Mouse (Mus musculus) monocyte, adult 2 months (primary cell): ENCODE results near the gene Susd3.
A peak's percentile ranks its signal among the peaks of the same experiment; 100 is the strongest.

ENCODE experiments used
- DNase-seq, 2 experiments: peaks; one replicate each; pipeline ENCODE4 v3.0.0; 2022; ENCODE audit warnings: low spot score in 2 of 2, low read depth in 1 of 2

The Susd3 gene

DNA sequence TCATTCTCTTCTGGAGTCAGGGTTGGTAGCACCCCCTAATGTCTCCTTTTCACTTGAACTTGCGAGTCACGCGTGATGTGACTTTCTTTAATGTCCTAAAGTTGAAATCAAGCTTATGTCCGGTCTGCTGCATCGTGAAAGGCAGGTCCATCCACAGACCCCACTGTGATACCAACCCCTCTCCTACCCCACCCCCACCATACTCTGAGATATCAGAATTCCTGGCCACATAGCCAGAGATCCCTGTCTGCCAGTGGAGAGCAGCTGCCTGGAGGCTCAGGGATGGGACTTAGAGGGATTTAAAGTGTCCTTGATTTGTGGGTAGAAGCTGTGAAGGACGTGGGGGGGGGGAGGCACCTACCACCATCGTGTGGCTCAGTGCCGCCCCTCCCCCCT is at the start of gene Susd3:
TSS of gene Susd3 (minus strand) at position 240 of the 396 bp plus-strand sequence.
- DNase-seq = no peak

DNA sequence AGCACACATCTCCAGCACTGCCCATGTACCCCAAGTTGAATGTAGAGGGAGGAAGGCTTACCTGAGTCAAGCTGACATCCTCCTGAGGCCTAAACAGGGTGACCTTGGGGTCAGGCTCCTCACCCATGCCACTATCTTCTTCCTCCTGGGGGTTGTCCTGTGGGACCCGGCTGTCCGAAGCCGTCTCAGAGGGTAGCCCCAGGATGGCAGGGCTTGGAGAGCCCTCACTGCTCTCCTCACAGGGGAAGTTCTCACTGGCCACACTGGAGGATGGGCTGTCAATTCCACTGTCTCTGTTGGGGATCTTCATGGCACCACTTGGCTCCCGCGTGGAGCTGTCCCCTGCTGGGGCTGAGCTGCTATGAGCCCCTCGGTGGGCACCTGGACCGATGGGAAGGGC is 47.8 kb upstream of the Susd3 start:
- DNase-seq = no peak

DNA sequence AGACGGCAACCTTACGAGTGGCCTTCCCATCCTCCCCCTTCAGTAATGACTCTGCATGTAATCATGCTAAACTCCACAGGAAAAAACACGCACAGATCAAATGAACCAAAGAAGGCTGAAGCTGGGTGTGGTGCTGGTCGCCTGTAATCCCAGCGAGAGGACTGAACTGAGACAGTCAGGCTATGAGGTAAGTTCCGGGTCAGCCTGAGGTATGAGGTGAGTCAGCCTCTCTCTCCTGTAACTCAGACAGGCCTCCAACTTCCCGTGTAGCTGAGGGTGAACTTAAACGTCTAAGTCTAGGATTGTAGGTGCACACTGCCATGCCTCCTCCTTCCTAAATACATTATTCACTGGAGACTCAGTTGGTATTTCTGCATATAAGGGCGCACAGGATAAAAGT is 45.6 kb upstream of the Susd3 start:
- no peak for DNase-seq

- no peak for DNase-seq
Observed at GRCm38 (mm10) chr13:49291949-49292348, 43.4 kb upstream of the Susd3 start.

- no peak for DNase-seq
Observed at GRCm38 (mm10) chr13:49291398-49291797, 42.9 kb upstream of the Susd3 start.

GRCm38 (mm10) chr13:49287224-49287623 is 38.7 kb upstream of the Susd3 start:
- no peak for DNase-seq

DNA sequence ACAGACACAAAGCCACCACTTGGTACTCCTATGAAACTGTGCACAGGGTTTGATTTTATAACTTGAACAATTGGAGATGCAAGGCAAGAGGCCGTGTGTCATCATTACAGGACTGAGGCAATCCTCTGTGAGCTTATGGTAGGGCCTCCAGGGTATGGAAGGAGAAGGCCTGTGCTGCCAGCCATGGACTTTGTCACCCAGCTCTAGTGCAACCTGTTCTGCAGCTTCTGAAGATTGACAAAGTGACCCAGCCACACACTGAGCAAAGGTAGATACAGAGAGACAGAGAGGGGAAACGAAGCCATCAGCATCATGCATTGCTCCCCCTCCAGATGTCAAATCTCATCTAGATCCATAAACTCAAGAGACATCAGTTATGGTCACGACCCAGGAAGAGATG is 38.2 kb upstream of the Susd3 start:
- no peak for DNase-seq

DNA sequence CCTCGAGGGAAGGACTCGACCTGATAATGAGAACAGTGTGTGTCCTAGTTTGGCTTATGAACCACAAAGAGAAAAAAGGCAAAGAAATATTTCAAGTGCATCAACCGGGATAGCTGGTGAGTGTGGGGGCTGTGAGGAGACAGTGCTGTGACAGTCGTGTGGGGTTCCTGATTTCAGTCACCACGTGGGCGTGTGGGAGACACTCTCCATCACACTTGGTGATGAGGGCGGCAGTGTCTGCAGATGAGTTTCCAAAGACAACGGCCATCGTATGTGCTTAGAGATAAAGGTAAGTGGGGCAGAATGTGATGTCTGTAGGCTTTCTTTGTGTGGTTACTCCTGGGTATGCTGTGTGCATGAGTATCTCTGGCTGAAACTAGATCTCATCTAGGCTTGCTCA is 35.2 kb upstream of the Susd3 start:
- no peak for DNase-seq

DNA sequence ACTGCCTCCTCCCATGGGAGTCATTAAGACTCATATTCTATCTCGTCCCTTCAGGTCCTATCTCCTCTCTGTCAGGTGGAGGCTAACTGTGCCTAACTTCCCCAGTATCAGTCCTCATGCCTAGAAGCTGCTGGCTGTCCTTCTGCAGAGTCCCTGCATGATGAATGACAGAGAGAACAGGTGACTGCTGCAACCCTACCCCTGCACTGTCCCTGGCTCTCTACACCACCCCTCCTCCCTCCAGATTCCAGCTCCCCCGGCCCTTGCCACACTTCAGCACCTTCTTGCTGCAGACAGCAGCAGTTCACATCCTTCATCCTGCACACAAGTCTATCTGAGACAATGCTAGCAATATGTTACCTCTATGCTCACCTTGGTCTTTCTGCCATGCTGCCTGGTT is 33.7 kb upstream of the Susd3 start:
- DNase-seq = no peak

GRCm38 (mm10) chr13:49271831-49272765 is 23.6 kb upstream of the Susd3 start:
- peak; percentile 44 to 59 for DNase-seq

DNA sequence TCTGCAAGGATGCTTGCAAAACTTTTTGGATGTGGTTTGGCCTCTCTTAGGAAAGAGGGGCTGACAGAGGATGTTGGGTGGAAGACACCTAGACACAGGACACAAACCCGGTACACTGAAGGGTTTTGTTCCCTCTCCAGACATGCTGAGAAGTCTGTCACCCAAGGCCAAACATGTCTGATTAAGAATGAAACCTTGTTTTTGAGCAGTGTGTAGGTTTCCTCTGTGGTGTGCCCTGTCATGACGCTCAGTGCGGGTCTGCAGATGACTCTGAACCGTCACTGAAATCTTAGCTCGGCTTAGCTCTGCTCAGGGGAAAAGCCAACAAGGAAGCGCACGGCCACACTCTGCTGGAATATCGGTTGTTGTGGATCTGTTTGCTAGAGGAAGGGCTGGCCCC is 22.0 kb upstream of the Susd3 start:
- no peak for DNase-seq

GRCm38 (mm10) chr13:49267645-49268044 is 19.1 kb upstream of the Susd3 start:
- no peak for DNase-seq

DNA sequence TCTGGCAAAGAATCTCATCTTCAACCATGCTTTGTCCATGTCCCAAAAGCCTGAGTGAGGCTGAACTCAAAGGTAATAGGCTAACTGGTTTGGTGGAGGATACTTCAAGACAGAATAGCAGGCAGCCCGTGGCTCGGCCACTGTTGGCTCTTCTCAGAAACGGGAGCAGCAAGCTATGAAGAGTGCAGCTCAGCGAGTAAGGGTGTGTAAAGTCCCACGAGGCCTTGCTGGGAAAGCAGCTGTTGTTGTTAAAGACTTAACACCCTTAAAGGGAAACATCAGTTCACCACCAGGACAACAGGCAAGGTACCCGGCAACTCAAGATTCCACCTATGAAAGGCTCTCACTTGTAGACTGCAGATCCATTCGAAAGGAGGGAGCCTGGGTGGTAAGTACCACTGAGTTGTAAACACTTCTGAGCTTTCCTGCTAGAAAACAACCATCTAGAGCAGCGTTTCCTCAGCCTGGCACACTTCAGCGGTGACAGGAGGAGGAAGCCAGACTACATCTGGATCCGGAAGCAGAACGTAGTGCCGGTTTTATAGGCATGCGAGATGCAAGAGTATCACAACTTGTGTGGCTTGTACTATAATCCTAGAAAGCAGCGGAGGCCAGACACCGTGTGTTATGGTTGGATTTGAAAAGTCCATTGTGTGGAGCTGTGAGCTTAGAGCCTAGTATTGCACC is 11.7 kb upstream of the Susd3 start:
- no peak for DNase-seq

DNA sequence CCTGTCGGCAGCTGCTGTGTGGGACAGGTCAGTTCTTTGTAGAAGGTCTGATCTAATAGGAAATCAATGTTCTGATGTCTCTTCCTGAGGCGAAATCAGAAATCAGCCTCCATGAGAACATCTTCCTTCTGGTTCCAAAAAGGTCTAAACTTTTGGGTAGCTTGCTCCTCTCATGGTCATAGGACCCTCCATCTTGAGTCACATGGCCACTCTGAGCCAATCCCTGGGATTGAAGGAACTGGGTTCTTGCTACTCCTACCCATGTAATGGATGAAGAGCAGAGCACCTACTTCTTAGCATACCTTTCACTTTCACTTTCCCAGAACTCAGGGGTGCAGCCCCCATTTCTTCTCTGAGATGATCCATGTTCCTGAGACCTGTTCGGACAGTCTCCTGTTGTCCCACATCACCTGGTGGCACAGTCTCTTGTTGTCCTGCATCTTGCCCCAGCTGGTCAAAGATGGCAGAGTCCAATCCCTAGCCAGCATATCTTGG is 9.4 kb upstream of the Susd3 start:
- DNase-seq = no peak

DNA sequence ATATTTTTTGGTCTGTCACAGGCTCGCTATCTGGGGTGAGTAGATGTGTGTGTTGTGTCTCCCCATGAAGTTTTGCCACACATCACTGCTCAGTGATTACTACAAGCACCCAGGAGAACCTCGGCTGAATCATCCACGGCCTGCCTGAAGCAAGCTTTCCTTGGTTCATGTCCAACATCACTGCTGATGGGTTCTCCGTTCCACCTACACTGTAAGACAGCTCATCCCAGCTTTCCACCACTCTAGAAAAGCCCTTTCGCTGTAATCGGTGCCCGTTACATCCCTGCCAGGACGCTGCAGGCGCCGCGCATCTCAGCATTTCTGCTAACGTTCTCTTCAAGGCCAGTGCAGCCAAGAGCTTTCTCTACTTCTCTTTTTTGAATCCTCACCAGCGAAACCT is 4.2 kb upstream of the Susd3 start:
- DNase-seq = no peak

- DNase-seq = peak; percentile 22 to 33
Observed at GRCm38 (mm10) chr13:49252113-49252512, 3.6 kb upstream of the Susd3 start.

DNA sequence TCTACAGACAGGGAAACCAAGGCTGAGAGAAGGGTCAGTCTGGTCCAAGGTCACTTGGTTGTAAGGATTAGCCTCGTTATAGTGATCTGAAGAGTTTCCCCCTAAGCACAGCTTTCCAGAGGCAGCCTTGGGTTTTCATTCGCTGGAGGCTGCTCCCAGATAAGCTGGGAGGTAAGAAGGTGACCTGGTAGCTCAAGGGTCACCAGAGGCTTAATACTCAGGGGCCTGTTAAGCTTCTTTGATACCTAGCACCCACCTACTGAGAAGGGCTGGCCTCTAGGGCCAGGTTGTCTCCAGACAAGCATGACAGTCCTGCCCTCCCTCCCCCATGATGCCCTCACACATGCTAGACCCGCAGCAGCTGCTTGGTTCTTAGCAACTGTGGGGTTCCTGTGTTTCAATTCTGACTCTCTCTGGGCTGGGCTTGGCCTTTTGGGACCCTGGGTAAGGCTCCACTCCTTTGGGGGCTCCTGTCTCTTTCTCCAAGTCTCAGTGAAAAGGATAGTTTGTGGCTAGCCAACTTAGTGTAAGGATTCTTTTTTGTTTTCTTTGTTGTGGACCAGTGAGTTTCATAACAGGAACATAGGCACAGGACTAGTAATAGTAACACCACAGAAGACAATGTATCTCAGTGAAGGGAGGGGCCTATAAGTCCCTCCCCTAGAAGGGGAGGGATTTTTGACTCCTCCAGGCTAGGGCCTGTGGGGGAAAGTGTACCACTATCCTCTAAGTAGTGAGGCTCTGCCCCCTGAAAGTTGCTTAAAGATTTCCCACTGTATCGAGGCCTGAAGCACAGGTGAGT is 2.4 kb upstream of the Susd3 start:
- no peak for DNase-seq

GRCm38 (mm10) chr13:49249634-49250033 is 1.1 kb upstream of the Susd3 start:
- no peak for DNase-seq

DNA sequence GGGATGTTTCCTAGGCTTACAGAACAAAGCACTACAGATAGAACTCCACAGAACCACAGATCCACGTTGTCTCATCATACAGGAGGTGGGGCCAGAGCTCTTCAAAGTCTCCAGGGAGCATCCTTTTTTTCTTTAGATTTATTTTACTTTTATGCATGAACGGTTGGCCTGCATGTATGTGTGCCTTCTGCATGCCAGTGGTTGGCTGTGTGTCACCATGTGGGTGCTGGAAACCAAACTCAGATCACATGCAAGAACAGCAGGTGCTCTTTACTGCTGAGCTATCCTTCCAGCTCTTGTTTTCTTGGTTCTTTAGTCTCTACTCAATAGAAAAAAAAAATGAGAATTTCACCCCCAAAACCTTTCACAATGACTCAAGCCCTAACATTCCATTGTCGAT is 417 bp upstream of the Susd3 start:
- DNase-seq = no peak

GRCm38 (mm10) chr13:49247740-49248466 is 603 bp downstream of the Susd3 start:
- no peak for DNase-seq

DNA sequence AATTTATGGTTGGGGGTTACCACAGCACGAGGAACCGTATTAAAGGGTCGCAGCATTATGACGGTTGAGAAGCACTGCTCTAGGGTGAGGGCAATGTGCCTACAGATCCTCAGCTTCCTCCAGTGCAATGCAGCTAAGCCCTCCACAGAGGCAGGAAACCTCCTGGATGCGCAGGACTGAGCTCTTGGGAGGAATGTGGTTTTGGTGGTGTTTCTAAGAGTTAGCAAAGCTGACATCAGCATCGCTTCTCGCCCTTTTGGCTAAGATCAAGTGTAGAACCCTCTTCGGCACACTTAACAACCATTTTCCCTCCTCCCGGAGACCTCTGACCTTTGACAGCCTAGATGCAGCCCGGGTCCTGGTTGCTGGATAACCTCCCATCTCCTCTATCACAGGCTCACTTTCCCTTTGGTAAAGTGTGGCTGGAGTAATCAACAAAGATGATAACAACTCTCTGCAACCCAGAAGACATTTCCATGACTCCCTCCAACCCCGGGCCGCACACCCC is 1.2 kb downstream of the Susd3 start:
- no peak for DNase-seq
